In genomic region chr12:5284961-5285360, GRCm38 (mm10) we compare ENCODE assay signal across 28 mouse cellular contexts.
DNase-seq lines count a peak whose midpoint lies in the region; ATAC-seq and TF ChIP-seq lines count a peak whose summit lies in the region.
"Had no signal": no experiment of that assay in that cellular context is flagged by ENCODE, and none has a peak within 500 bp of the region (broad histone marks: within the 10 kb centered on the region; RNA-seq: fewer than 3 reads in every experiment).

No protein-coding gene starts in this region.

- TF ChIP-seq POLR2A in small intestine, adult 2 months (IDR thresholded peaks at IDR 0.05; ENCODE audit: low read depth, low read length), result no peak

- WGBS in kidney, embryonic 15.5 days, result 82% methylated on average over 6 of the region's 6 CpGs
- WGBS in neural tube, embryonic 13.5 days, result 76% methylated on average over 6 of the region's 6 CpGs
- WGBS in neural tube, embryonic 15.5 days, result 79% methylated on average over 6 of the region's 6 CpGs
- 93% methylated on average over 6 of the region's 6 CpGs for WGBS in kidney, postnatal 0 days
- 36% methylated on average over 6 of the region's 6 CpGs for whole genome bisulfite sequencing in small intestine, adult 2 months

- H3K27ac ChIP-seq in kidney, embryonic 15.5 days, result no peak overlapping the region
- H3K27ac ChIP-seq in neural tube, embryonic 13.5 days (replicated peaks), result peak overlapping the region; percentile 52
- H3K27ac ChIP-seq in neural tube, embryonic 15.5 days (replicated peaks), result no peak overlapping the region
- no peak overlapping the region for H3K27ac ChIP-seq in kidney, postnatal 0 days
- H3K27ac ChIP-seq in small intestine, adult 2 months (ENCODE audit: insufficient read depth, low read depth, low read length), result peak overlapping the region; percentile 71; the same call in 1 of the 2 replicates
- H3K27ac ChIP-seq: embryonic facial prominence, embryonic 13.5 days; forebrain, embryonic 10.5 days; forebrain, embryonic 15.5 days; hindbrain, postnatal 0 days; limb, embryonic 12.5 days; liver, embryonic 15.5 days; stomach, postnatal 0 days had no signal

- peaks cover 3% of the 10 kb centered on the region; the same call in 1 of the 2 replicates for H3K4me1 ChIP-seq in kidney, embryonic 15.5 days
- H3K4me1 ChIP-seq in neural tube, embryonic 13.5 days (replicated peaks), result peaks cover 27% of the 10 kb centered on the region
- H3K4me1 ChIP-seq in neural tube, embryonic 15.5 days, result peaks cover 28% of the 10 kb centered on the region
- no peaks in the 10 kb centered on the region; the same call in 1 of the 2 replicates for H3K4me1 ChIP-seq in kidney, postnatal 0 days (replicated peaks; ENCODE audit: insufficient read depth, low read length)
- peaks cover 22% of the 10 kb centered on the region for H3K4me1 ChIP-seq in small intestine, adult 2 months (ENCODE audit: control insufficient read depth, insufficient read depth, insufficient read length, low read length)
- H3K4me1 ChIP-seq: liver, embryonic 15.5 days had no signal

- no peaks in the 10 kb centered on the region for H3K27me3 ChIP-seq in kidney, embryonic 15.5 days
- no peaks in the 10 kb centered on the region for H3K27me3 ChIP-seq in neural tube, embryonic 13.5 days
- no peaks in the 10 kb centered on the region for H3K27me3 ChIP-seq in neural tube, embryonic 15.5 days (replicated peaks)
- H3K27me3 ChIP-seq in kidney, postnatal 0 days (ENCODE audit: insufficient read depth, low read length), result no peaks in the 10 kb centered on the region
- H3K27me3 ChIP-seq in small intestine, adult 2 months (ENCODE audit: control insufficient read depth, insufficient read depth, low read length), result no peaks in the 10 kb centered on the region
- H3K27me3 ChIP-seq: embryonic facial prominence, embryonic 13.5 days; forebrain, embryonic 15.5 days; limb, embryonic 12.5 days; liver, embryonic 15.5 days had no signal

- no peak overlapping the region for H3K4me2 ChIP-seq in kidney, embryonic 15.5 days
- H3K4me2 ChIP-seq in neural tube, embryonic 13.5 days, result no peak overlapping the region
- no peak overlapping the region for H3K4me2 ChIP-seq in neural tube, embryonic 15.5 days
- H3K4me2 ChIP-seq in kidney, postnatal 0 days (ENCODE audit: low read length), result no peak overlapping the region
- H3K4me2 ChIP-seq: embryonic facial prominence, embryonic 13.5 days; forebrain, embryonic 15.5 days; heart, embryonic 11.5 days; limb, embryonic 12.5 days; liver, embryonic 15.5 days; lung, embryonic 14.5 days had no signal

- no peak overlapping the region for H3K9ac ChIP-seq in kidney, embryonic 15.5 days
- no peak overlapping the region for H3K9ac ChIP-seq in neural tube, embryonic 13.5 days
- no peak overlapping the region for H3K9ac ChIP-seq in neural tube, embryonic 15.5 days (replicated peaks)
- H3K9ac ChIP-seq in kidney, postnatal 0 days (ENCODE audit: low read depth, low read length), result no peak overlapping the region
- H3K9ac ChIP-seq: embryonic facial prominence, embryonic 13.5 days; forebrain, embryonic 15.5 days; limb, embryonic 12.5 days; liver, embryonic 15.5 days; lung, embryonic 14.5 days had no signal

- H3K4me3 ChIP-seq in kidney, embryonic 15.5 days (replicated peaks), result no peak overlapping the region
- no peak overlapping the region for H3K4me3 ChIP-seq in neural tube, embryonic 13.5 days
- no peak overlapping the region for H3K4me3 ChIP-seq in neural tube, embryonic 15.5 days (replicated peaks)
- no peak overlapping the region for H3K4me3 ChIP-seq in kidney, postnatal 0 days (replicated peaks; ENCODE audit: low read depth, low read length)
- H3K4me3 ChIP-seq in small intestine, adult 2 months (ENCODE audit: low read depth, low read length), result no peak overlapping the region
- H3K4me3 ChIP-seq: embryonic facial prominence, embryonic 13.5 days; forebrain, embryonic 10.5 days; forebrain, embryonic 15.5 days; limb, embryonic 12.5 days; liver, embryonic 15.5 days had no signal

- no peak for TF ChIP-seq CTCF in kidney, postnatal 0 days (IDR thresholded peaks at IDR 0.05; ENCODE audit: low read depth)
- TF ChIP-seq CTCF in small intestine, adult 2 months (IDR thresholded peaks at IDR 0.05; ENCODE audit: extremely low read depth, insufficient read length, insufficient replicate concordance, low read depth, low read length), result no peak

- H3K36me3 ChIP-seq in kidney, embryonic 15.5 days, result no peaks in the 10 kb centered on the region
- H3K36me3 ChIP-seq in neural tube, embryonic 13.5 days, result no peaks in the 10 kb centered on the region
- no peaks in the 10 kb centered on the region for H3K36me3 ChIP-seq in neural tube, embryonic 15.5 days
- no peaks in the 10 kb centered on the region for H3K36me3 ChIP-seq in kidney, postnatal 0 days (ENCODE audit: insufficient read depth, low read length)
- H3K36me3 ChIP-seq in small intestine, adult 2 months (ENCODE audit: control insufficient read depth, insufficient read depth, low read length), result no peaks in the 10 kb centered on the region
- H3K36me3 ChIP-seq: forebrain, embryonic 10.5 days; forebrain, embryonic 15.5 days; limb, embryonic 12.5 days; liver, embryonic 15.5 days had no signal

- H3K9me3 ChIP-seq in kidney, embryonic 15.5 days (replicated peaks), result no peaks in the 10 kb centered on the region
- no peaks in the 10 kb centered on the region for H3K9me3 ChIP-seq in neural tube, embryonic 13.5 days
- H3K9me3 ChIP-seq in neural tube, embryonic 15.5 days (replicated peaks), result no peaks in the 10 kb centered on the region
- no peaks in the 10 kb centered on the region for H3K9me3 ChIP-seq in kidney, postnatal 0 days (replicated peaks; ENCODE audit: low read length)
- H3K9me3 ChIP-seq: embryonic facial prominence, embryonic 13.5 days; forebrain, embryonic 10.5 days; forebrain, embryonic 15.5 days; limb, embryonic 12.5 days; liver, embryonic 15.5 days had no signal

- no peak for ATAC-seq in kidney, embryonic 15.5 days (replicated peaks; ENCODE audit: low FRiP score)
- no peak for ATAC-seq in neural tube, embryonic 13.5 days (ENCODE audit: low read depth)
- no peak for ATAC-seq in neural tube, embryonic 15.5 days (ENCODE audit: low FRiP score)
- ATAC-seq in kidney, postnatal 0 days (replicated peaks; ENCODE audit: low FRiP score, low read depth), result 0 out of 2 replicates have a peak, but pooled peaks have one; percentile 49
- ATAC-seq: CD4-positive, CD25-positive, alpha-beta regulatory T cell, adult 4 months; forebrain, embryonic 15.5 days; hindbrain, postnatal 0 days had no signal

- DNase-seq in kidney, adult 11 months, result peak; percentile 76
- no peak for DNase-seq in kidney, postnatal 0 days (ENCODE audit: low spot score)
- DNase-seq in embryo, embryonic 9.5 days (ENCODE audit: extremely low spot score), result no peak
- DNase-seq: adrenal gland, postnatal 14 days; cerebellum, adult 11 months; cerebellum, adult 9-10 months; embryo, embryonic 11 days; gastrocnemius, postnatal 25 days; heart, adult 11 months; heart, postnatal 4 days; lung, embryonic 14.5 days; lung, postnatal 14 days; midbrain, embryonic 14.5 days; thymus, adult 18-20 months; thymus, postnatal 25 days had no signal

Comparison
In these comparisons a context has a peak if more than half of its experiments do, and no peak if none do; other contexts are left out.
1. H3K27ac ChIP-seq: peak in neural tube, embryonic 13.5 days (single experiment) and small intestine, adult 2 months (single experiment); none in kidney, embryonic 15.5 days (single experiment), neural tube, embryonic 15.5 days (single experiment) and kidney, postnatal 0 days (single experiment).